Mouse (Mus musculus): ENCODE data around the gene Rcvrn. TPM values are rescaled to one million over a fixed set of nuclear protein-coding genes. Genes with fewer than 3 reads are reported as not detected.

The Rcvrn gene
- not detected for total RNA-seq (2021)

DNA sequence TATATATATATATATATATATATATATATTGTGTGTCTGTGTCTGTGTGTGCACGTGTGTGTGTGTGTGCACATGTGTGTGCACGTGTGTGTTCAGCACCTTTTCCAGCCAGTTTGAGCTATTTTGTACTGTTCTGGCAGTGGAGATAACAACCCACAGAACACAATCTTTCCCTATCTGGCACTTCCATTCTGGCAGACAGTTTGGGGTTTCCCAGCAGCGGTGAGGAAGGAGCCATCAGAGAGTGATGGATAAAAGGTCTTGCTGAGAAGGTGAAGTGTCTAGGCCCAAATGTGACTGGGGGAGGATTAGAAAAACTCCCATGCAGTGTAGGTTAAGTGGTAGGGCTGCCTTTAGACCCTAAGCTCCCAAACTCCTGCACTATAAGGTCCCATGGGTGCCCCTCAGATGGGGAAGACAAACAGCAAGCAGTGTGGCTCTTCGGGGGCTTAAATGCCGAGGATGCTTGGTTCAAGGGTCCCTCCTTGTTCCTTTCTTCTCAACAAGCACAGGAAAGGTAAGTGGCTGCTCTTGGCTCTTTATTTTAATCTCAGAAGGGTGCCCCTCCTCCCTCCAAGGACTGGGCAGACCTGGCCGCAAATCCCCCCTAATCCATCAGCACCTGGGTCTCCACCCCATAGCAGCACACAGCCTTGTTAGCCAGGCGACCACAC, at the start of gene Rcvrn:
Gene Rcvrn, plus strand, starts transcription at position 624 of the 674 bp plus-strand sequence.
- DNase-seq = no peak
- intact Hi-C loops (cut with DNase I) = no loop called here

DNA sequence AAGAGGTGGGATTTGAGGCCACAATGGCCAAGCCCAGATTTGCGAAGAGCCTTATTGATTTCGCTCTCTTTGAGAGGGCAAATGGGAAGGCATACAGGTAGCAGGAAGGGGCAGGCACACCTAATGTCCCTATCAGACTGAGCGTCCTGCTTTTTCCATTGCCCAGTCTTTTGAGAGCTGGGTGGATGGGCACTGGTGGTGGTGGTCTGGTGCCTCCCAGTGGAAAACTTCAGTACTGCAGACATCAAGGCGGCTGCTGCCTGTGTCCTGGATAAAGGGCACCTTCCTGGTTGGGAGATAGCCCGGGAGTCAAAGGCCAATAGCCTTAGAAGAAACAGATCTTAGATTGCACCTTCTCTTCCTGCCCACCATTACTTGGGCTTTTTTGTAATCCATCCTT, 47.4 kb upstream of the Rcvrn start:
- DNase-seq = peak; percentile 81 to 82
- intact Hi-C loops (cut with DNase I) = loop anchor here (1.0 to 5.0 kb wide), 5 partner anchors 110 to 535 kb away; no protein-coding TSS in a partner anchor

DNA sequence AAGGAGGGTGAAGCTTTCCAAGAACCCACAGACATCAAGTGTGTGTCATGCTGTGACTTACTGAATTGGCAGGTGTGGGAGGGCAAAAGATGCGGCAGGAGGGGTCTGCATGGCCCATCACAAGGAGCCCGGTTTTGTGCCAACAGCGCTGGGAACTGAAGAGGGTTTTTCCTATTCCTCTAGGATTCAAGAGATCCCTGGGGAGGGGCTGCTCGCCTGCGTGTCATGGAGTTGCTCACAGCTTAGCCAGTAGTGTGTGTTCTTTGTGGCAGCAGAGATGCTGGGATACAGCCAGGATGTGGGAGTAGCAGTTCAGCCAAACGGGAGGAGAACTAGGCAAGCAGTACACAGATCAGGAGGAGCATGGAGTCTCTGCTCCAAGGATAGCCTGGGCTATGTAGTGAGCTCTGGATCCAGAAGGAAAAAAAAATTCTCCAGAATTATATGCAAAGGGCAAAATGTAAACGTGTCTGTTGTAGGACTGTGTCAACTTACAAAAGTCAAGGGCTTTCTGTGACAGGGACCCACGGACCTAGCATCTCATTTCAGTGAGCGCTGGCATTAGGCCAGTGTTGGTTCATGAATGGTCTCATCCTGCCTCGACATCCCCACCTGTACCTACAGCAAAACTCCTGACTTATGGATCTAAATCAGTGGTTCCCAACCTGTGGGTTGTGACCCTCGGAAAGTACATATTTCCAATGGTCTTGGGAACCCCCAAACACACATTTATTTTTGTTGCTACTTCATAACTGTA, 46.3 kb upstream of the Rcvrn start:
- DNase-seq = peak in 1 of 2 experiments; percentile 37
- intact Hi-C loops (cut with DNase I) = loop anchor here (5.0 kb wide), 2 partner anchors 112 to 537 kb away; no protein-coding TSS in a partner anchor

DNA sequence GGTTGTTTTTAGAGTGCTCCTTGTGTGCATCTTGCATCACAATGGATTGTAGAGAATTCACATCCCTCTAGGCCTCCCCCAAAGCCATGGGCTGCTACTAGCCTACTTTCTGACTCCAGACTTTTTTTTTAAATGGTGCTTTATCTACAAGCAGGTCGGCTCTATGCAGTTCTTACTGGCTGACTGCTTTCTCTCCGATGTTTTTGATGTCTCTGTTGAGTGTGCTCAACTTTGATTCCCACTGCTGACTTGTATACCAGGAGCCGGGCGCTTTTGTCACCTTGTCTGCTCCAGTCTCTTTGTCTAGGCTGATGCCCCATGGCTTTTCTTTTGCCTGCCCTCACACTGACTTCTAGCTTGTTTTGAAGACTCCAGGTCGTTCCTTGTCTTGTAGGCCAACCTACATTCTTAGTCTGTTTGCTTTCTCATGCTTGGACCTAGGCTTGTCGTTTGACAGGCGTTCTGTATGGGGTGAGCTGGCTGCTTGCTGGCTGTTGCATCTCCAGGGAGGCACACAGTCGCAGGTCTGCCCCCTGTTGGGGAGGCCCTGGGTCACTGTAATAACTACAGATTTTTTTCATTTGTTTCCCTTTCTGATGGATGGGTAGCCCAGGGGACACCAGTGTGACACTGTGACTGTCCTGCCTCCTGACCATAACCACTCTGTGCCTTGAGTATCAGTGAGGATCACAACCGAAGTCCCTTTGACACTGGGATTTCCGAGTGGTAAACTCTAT, 45.0 kb upstream of the Rcvrn start:
- no peak for DNase-seq
- intact Hi-C loops (cut with DNase I) = loop anchor here (5.0 kb wide), 2 partner anchors 113 to 538 kb away; no protein-coding TSS in a partner anchor

DNA sequence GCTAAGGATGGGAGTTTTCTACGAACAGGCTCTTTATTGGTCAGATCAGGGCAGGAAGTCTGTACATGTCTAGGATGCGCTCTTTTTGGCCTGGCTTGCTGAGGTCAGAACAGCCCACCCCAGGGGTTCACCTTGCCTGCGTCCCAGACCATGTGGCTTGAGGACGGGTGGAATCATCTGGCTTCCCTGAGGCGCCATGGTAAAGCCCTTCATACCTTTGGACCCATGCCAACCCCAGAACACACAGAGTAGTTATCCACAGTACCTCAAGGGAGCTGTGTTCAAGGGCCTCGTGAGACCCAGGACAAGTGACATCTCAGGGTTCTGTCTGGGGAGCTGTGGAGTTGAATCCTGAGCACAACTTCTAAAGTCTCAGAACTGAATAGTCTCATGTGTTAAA, 43.4 kb upstream of the Rcvrn start:
- intact Hi-C loops (cut with DNase I) = no loop called here
- no peak for DNase-seq

DNA sequence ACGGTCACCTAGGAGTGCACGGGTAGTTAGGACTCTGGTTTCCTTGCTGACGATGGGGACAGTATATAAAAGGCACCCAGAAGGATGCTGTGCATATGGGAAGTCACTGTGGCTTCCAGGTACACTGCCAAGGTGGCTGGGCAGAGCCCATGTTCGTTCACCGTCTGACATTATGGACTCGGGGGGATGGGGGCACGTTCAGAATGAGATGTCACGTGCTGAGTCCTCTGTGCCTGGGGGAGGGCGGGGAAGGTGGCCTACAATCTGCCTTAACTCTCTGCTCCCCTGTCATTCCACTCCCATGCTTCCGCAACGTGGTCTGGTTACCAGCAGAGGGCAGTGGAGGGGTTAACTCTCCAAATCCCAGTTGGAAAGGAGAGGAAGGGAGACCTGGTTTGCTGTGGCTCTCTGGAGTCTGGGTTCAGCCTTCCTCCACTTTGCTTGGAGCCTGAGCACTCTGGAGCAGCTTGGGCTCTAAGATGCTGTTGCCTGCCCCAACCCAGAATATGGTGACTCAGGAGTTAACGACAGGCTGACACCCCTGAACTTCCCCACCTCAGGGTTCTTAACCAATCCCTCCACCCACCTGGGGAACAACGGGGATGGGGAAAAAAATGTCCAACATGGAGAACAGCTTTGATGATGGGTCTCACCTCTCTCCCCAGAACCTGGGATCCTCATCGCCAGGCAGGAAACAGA, 42.8 kb upstream of the Rcvrn start:
- no peak for DNase-seq
- intact Hi-C loops (cut with DNase I) = no loop called here

DNA sequence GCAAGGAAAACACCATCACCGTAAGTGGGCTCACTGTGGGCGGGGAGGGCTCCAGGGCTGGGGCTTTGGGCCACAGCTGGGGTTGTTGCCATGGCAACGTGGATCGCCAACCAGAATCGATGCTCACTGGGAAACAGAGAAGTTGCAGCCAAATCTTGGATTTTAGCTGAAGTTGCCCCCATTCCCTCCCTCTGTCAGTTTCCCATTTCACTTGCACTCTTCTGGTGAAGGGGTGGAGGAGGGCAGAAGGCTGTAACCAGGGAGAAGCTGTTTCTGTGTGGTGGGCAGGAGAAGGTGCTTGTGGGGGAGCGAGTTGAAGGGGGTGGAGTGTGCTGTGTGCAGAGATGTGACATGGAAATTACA, 42.3 kb upstream of the Rcvrn start:
- DNase-seq = no peak
- intact Hi-C loops (cut with DNase I) = no loop called here

DNA sequence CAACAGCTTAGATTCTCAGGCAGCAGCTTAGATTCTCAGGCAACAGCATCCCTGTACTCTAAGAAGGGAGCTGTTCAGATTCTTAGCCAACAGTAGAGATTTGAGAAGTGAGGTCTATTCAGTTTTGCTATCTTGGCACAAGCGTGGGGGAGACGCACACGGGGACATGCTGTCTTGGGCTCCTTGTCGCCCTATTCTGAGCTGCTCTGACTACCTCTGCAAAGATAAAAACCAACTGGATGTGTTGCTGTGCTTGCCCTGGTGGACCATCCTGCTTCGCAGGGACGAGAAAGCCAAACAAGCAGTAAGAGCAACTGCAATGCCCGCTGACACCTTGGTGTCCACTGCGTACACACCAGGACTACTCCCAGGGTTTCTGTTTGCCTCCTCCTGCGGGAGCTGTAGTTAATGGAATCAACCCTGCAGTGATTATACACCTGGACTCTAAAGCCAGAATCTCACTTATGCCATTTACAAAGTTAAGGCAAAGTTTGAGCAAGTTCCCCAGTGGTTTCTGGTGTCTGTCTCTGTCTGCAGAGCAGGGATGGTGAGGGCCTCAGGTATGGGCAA, 41.5 kb upstream of the Rcvrn start:
- intact Hi-C loops (cut with DNase I) = no loop called here
- no peak for DNase-seq

DNA sequence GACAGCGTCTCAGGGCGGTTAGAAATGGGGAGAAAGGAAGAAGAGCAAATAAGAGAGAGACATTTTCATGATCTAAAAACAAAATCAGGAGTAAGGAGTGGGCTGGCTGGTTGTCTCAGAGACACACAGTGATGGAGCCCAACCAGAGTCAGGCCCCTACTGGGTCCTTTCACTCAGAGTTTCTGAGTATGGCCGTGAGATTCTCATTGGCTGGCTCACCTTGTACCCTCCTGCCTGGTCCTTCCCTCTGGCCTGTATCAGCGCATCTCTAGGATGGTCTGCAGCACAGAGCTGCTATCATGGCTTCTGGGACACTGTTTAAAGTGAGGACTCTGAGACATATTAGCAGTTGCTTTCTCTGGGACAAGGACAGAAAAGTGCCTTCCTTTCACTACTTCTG, 40.6 kb upstream of the Rcvrn start:
- DNase-seq = no peak
- intact Hi-C loops (cut with DNase I) = no loop called here

DNA sequence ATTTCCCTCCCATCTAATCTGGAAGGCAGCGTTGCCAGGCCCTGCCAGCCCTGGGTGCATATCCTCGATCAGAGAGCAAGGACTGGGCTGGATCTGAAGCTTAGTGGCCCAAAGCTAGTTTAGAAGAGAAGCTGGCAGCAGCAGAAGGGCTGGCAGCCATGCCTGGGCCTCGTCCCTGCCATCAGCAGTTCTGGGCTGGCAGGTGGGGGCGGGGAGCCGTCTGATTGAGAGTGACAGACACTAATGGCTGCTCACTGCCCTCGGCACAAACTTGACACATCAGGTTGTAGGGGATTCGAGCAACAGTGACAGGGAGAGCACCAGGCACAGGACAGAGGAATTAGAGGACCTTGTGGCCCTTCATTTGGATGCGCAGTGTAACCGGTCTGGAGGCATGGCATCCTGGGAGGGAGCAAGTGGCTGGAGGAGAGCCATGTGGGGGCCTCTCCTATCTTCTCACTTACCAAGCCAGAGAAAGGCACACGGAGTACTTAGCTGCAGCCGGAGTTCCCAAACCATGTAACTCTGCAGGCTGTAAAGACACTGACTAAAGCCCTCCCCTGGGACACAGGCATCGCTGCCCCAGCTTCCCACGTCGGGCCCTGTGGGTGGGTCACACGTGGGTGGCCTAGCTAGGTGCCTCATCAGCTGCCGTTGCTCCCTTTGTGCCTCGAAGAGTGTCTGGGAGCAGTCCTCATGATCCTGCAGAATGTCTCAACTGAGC, 39.7 kb upstream of the Rcvrn start:
- no peak for DNase-seq
- intact Hi-C loops (cut with DNase I) = loop anchor here (5.0 kb wide), 1 partner anchor 157 kb away; no protein-coding TSS in a partner anchor

DNA sequence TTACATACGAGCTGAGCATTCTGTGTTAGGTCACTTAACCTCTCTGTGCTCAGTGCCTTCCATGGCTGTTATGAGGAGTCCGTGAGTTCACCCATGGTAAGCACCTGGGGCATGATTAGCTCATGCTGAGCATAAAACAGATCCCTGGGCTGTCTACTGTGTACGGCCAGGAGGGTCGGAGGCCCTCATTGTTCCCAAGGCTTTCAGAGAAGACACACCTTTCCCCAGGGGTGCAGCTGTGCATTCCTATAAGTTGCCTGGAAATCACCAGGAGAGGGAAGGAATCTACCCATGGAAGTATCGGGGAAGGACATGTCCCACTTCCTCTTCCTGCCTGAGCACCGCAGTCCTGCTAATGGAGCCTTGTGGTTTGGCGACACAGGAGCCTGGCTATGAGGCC, 38.8 kb upstream of the Rcvrn start:
- intact Hi-C loops (cut with DNase I) = loop anchor here (5.0 kb wide), 1 partner anchor 156 kb away; no protein-coding TSS in a partner anchor
- DNase-seq = no peak

DNA sequence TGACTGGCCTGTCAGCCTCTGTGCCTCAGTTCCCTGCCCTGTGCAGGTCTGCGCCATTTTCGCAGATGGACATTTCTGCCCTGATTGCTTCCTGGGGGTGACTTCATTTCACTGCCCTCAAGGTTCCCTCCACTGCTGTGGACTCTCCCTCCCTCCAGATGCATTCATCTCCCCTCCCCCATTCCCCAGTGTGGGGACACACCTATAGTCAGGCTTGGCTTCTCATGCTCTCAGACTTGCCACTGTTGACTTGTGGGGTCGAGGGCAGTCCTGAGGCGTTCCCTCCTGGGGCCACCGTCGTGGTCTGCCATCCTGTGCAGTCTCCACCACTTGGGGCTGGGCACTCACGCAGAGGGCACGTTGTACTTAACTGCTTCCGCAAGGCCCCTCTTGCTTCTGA, 38.3 kb upstream of the Rcvrn start:
- no peak for DNase-seq
- intact Hi-C loops (cut with DNase I) = loop anchor here (1.0 to 5.0 kb wide), 2 partner anchors 19 to 155 kb away; no protein-coding TSS in a partner anchor

DNA sequence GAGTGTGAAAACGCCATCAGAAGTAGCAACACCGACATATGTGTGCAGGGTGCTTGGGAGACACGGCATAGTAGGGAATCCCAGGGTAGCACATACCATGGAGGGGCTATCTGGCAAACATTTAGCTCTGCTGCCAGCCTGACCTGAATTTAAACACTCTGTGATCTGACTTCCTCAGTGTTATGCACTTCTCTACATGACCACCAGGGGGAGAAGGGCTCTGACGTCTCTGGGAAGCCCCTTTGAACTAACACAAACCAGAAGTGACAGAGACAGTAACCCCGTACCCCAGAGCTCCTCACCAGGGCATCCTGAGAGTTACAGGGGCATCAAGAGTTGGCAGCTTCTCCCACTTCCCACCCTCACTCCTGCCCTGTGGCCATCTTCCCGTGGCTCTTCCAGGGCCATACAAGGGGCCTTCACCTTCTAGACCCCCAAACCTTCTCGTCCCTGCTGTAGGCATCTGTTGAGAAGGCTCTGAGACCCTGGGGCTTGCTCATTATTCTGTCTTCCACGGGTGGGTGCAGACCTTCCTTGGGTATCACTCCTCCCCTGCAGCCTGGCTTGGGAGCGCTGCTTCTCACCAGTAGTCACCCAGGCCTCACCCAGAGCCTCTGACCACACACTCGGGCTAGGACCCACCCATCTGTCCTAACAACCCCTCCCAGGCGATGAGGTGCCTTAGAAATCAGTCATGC, 37.3 kb upstream of the Rcvrn start:
- intact Hi-C loops (cut with DNase I) = loop anchor here (1.0 to 5.0 kb wide), 2 partner anchors 18 to 154 kb away; no protein-coding TSS in a partner anchor
- DNase-seq = peak; percentile 34 to 38

DNA sequence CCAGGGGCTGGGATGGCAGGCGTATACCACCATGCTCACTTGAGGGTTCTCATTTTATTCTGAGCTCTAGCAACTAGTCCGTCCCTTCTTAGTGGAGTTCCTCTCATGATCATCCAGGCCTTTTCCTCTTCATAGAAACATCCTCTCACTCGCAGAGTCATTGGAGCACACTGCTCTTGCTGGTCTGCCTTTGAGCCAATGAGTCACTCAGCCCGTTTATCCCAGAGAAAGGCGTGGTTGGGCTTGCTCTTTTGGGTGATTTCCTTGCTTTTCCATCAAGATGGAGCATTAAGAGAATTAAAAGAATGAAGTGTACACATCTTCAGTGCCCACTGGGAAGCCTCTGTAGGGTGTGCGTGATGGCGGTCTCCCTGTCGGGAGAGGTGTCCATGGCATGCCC, 33.7 kb upstream of the Rcvrn start:
- intact Hi-C loops (cut with DNase I) = no loop called here
- no peak for DNase-seq

DNA sequence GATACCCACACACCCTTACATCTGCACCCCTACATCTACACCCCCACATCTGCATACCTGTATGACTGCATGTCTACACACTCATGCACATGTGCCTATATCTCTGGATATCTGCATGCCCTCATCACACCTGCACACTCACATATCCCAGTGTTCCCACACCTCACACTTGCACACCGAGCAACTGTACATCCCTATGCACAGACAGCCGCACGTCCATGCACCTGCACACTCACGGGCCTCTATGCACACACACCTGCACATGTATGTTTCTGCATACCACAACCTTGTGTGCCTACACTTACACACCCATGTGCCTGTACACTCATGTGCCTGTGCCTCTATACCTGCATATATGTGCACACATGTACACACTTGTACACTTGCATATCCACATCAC, 31.7 kb upstream of the Rcvrn start:
- intact Hi-C loops (cut with DNase I) = no loop called here

DNA sequence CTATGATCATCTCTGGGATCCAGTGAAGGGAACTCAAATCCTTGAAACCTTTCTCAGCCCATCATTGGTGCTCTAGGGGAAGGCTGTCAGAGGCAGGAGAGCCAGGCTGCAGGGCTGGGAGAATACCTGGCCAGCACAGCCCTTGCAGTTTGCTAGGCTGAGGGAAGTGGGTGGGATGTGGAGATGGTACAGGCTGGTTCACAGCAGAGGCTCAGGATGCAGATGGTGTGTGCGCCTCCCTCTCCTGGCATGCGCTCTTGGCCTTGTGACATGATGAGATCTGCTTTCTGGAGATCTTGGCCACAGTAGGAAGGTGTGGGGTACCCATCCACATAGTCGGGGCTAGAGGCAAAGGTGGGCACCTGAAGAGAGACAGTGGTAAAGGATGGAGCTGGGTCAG, 30.9 kb upstream of the Rcvrn start:
- DNase-seq = no peak
- intact Hi-C loops (cut with DNase I) = no loop called here

More for the DNA sequence above, 31.7 kb upstream of the Rcvrn start:
- no peak for DNase-seq

DNA sequence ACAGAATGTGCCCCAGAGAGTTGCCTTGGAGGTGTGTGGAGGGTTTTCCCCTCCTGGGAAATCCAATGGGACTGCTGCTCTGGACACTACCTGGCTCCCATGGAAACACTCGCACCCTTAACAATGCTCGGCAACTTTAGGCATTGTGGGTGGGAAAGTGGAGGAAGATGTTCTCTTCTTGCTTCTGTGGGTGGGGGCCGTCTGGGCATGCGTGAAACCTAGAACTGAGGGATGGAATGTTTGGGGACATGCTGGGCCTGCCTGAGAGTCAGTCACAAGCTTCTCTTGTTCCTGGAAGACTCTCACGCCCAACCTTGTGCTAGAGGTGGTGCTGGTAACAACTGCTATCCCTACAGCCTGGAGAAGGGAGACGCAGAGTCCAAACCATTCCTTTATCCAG, 30.2 kb upstream of the Rcvrn start:
- DNase-seq = no peak
- intact Hi-C loops (cut with DNase I) = no loop called here

DNA sequence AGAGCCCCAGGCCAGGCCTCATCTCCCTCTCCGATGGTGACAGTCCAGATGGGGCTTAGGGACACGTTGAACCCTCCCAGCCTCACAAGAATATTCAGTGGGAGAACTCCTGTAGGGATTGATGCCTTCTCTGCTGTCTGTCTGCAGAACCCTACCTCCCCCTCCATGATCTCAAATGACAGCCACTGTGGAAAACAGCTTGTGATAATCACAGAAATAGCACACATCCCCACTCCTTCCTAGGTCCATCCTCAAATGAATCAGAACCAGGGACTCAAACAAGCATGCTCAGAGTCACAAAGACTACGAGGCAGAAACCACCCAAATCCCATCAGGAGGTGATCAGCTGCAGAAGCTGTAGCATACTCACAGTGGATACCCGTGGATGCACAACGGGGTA, 29.0 kb upstream of the Rcvrn start:
- intact Hi-C loops (cut with DNase I) = no loop called here
- no peak for DNase-seq

All from heart, postnatal 36 days (tissue).